ENCODE assay signal across 17 mouse cellular contexts in genomic region chr8:77279977-77280376, GRCm38 (mm10).
DNase-seq lines count a peak whose midpoint lies in the region; ATAC-seq lines count a peak whose summit lies in the region.
"Had no signal": no experiment of that assay in that cellular context is flagged by ENCODE, and none has a peak within 500 bp of the region (broad histone marks: within the 10 kb centered on the region; RNA-seq: fewer than 3 reads in every experiment).

No protein-coding gene starts in this region.

- no peaks in the 10 kb centered on the region for H3K9me3 ChIP-seq in lung, embryonic 15.5 days
- no peaks in the 10 kb centered on the region for H3K9me3 ChIP-seq in embryonic facial prominence, embryonic 14.5 days (ENCODE audit: control insufficient read depth, low read length)
- H3K9me3 ChIP-seq in hindbrain, embryonic 16.5 days (ENCODE audit: control insufficient read depth, low read length) = no peaks in the 10 kb centered on the region
- H3K9me3 ChIP-seq: embryonic facial prominence, embryonic 12.5 days; heart, embryonic 10.5 days; hindbrain, embryonic 10.5 days; intestine, embryonic 15.5 days; kidney, embryonic 15.5 days had no signal

- no peak overlapping the region for H3K4me3 ChIP-seq in lung, embryonic 15.5 days
- H3K4me3 ChIP-seq in embryonic facial prominence, embryonic 14.5 days (ENCODE audit: low read depth, low read length) = no peak overlapping the region
- H3K4me3 ChIP-seq in hindbrain, embryonic 16.5 days (ENCODE audit: low read length) = no peak overlapping the region
- H3K4me3 ChIP-seq: embryonic facial prominence, embryonic 12.5 days; heart, embryonic 10.5 days; hindbrain, embryonic 10.5 days; intestine, embryonic 15.5 days; kidney, embryonic 15.5 days; layer of hippocampus, adult 2 months had no signal

- H3K27me3 ChIP-seq in lung, embryonic 15.5 days = no peaks in the 10 kb centered on the region
- H3K27me3 ChIP-seq in embryonic facial prominence, embryonic 14.5 days (replicated peaks; ENCODE audit: control insufficient read depth, insufficient read depth, low read length) = no peaks in the 10 kb centered on the region
- H3K27me3 ChIP-seq in hindbrain, embryonic 16.5 days (replicated peaks; ENCODE audit: control insufficient read depth, insufficient read depth, low read length) = no peaks in the 10 kb centered on the region
- H3K27me3 ChIP-seq: embryonic facial prominence, embryonic 12.5 days; intestine, embryonic 15.5 days; kidney, embryonic 15.5 days had no signal

- WGBS in lung, embryonic 15.5 days = 55% methylated on average over 3 of the region's 3 CpGs
- 29% methylated on average over 3 of the region's 3 CpGs for WGBS in embryonic facial prominence, embryonic 14.5 days
- 55% methylated on average over 3 of the region's 3 CpGs for WGBS in hindbrain, embryonic 16.5 days

- peaks cover 8% of the 10 kb centered on the region; the same call in 1 of the 2 replicates for H3K4me1 ChIP-seq in lung, embryonic 15.5 days
- H3K4me1 ChIP-seq in embryonic facial prominence, embryonic 14.5 days (ENCODE audit: control insufficient read depth, insufficient read depth, low read length) = no peaks in the 10 kb centered on the region; the same call in 1 of the 2 replicates
- H3K4me1 ChIP-seq in hindbrain, embryonic 16.5 days (ENCODE audit: control insufficient read depth, insufficient read depth, low read depth, low read length) = no peaks in the 10 kb centered on the region
- H3K4me1 ChIP-seq: embryonic facial prominence, embryonic 12.5 days; intestine, embryonic 15.5 days had no signal

- no peak for DNase-seq in lung, postnatal 25 days (ENCODE audit: low spot score)
- peak; percentile 16 for DNase-seq in brain, adult 2 months (ENCODE audit: low read depth, low spot score)
- peak; percentile 66 for DNase-seq in embryonic facial prominence, embryonic 14.5 days (ENCODE audit: low spot score)
- DNase-seq in mesoderm, embryonic 11.5 days (ENCODE audit: low read depth, low spot score) = peak; percentile 12
- no peak for DNase-seq in kidney, postnatal 4 days
- DNase-seq: adrenal gland, postnatal 10 days; cerebellum, adult 9-10 months; gastrocnemius, postnatal 14 days; lung, embryonic 14.5 days had no signal

- no peak for ATAC-seq in lung, embryonic 15.5 days (ENCODE audit: borderline replicate concordance, extremely low read depth, low FRiP score, low TSS enrichment)
- peak; percentile 62 for ATAC-seq in embryonic facial prominence, embryonic 14.5 days (ENCODE audit: low read depth)
- no peak for ATAC-seq in hindbrain, embryonic 16.5 days
- ATAC-seq: intestine, embryonic 15.5 days had no signal

- H3K9ac ChIP-seq in lung, embryonic 15.5 days = no peak overlapping the region
- H3K9ac ChIP-seq in embryonic facial prominence, embryonic 14.5 days (ENCODE audit: low read depth, low read length) = no peak overlapping the region
- no peak overlapping the region for H3K9ac ChIP-seq in hindbrain, embryonic 16.5 days (ENCODE audit: low read depth, low read length)
- H3K9ac ChIP-seq: embryonic facial prominence, embryonic 12.5 days; intestine, embryonic 15.5 days; kidney, embryonic 15.5 days; lung, embryonic 14.5 days had no signal

- no peaks in the 10 kb centered on the region for H3K36me3 ChIP-seq in lung, embryonic 15.5 days
- H3K36me3 ChIP-seq in embryonic facial prominence, embryonic 14.5 days (ENCODE audit: control insufficient read depth, insufficient read depth, low read length) = 0 out of 2 replicates have a peak, but pooled peaks cover 6% of the 10 kb centered on the region
- H3K36me3 ChIP-seq in hindbrain, embryonic 16.5 days (ENCODE audit: control insufficient read depth, insufficient read depth, low read length) = no peaks in the 10 kb centered on the region
- H3K36me3 ChIP-seq: hindbrain, embryonic 10.5 days had no signal

- H3K27ac ChIP-seq in lung, embryonic 15.5 days = peak overlapping the region; percentile 6; the same call in 1 of the 2 replicates
- H3K27ac ChIP-seq in embryonic facial prominence, embryonic 14.5 days (replicated peaks; ENCODE audit: low read depth, low read length) = 0 out of 2 replicates have a peak overlapping the region, but pooled peaks have one; percentile 8
- H3K27ac ChIP-seq in hindbrain, embryonic 16.5 days (ENCODE audit: low read depth, low read length) = no peak overlapping the region
- H3K27ac ChIP-seq: embryonic facial prominence, embryonic 12.5 days; heart, embryonic 10.5 days; hindbrain, embryonic 10.5 days; intestine, embryonic 15.5 days; kidney, embryonic 15.5 days; layer of hippocampus, adult 2 months had no signal

- no peak overlapping the region for H3K4me2 ChIP-seq in lung, embryonic 15.5 days
- H3K4me2 ChIP-seq in embryonic facial prominence, embryonic 14.5 days (ENCODE audit: low read depth, low read length) = no peak overlapping the region
- no peak overlapping the region for H3K4me2 ChIP-seq in hindbrain, embryonic 16.5 days (ENCODE audit: low read length)
- H3K4me2 ChIP-seq: embryonic facial prominence, embryonic 12.5 days; intestine, embryonic 15.5 days; kidney, embryonic 15.5 days; lung, embryonic 14.5 days had no signal

Comparison
In these comparisons a context has a peak if more than half of its experiments do, and no peak if none do; other contexts are left out.
1. DNase-seq: peak in brain, adult 2 months (single experiment), embryonic facial prominence, embryonic 14.5 days (single experiment) and mesoderm, embryonic 11.5 days (single experiment); none in lung, postnatal 25 days (single experiment) and kidney, postnatal 4 days (0 of 2).